Mouse (Mus musculus): Measurements from ENCODE around the gene H2-Q1. TPM values are rescaled to one million over a fixed set of nuclear protein-coding genes. Genes with fewer than 3 reads are reported as not detected.
"Not testable (repeated sequence)": the region's sequence is repeated elsewhere in the genome, so short reads cannot be mapped to it uniquely, and the experiment has no call there.

H2-Q1 gene
- polyA plus RNA-seq, 1 experiment from 2014 or later: 0.60 TPM

DNA sequence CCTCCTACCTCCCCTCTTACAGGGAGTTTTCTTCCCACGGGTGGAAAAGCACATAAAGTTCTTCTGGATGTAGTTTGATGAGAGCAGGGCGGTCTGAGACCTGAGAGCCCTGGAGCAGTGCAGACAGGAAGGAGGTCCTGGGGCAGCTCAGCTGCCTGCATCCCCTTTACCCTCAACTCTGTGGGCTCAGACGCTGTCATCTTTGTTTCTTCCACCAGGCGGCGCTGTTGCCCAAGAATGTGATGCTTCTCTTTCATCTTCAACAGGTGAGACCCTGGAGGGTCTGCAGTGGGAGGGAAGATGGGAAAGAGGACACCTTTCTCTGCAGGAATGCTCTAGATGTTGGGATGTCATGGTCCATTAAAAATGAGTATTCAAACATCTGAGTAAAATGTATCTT lies 24.4 kb upstream of the H2-Q1 start:
- not testable (repeated sequence) for H3K4me1 ChIP-seq (replicated peaks; ENCODE audit: control insufficient read depth, insufficient read depth, low read length); H3K4me2 ChIP-seq; H3K27ac ChIP-seq (ENCODE audit: low read depth, low read length); DNase-seq (ENCODE audit: low spot score); H3K9ac ChIP-seq (ENCODE audit: low read depth, low read length); H3K4me3 ChIP-seq (ENCODE audit: low read depth, low read length); H3K9me3 ChIP-seq (ENCODE audit: control insufficient read depth, low read length); H3K36me3 ChIP-seq (ENCODE audit: control insufficient read depth, insufficient read depth, low read length); H3K27me3 ChIP-seq (replicated peaks; ENCODE audit: control insufficient read depth, insufficient read depth, low read length); ATAC-seq (replicated peaks; ENCODE audit: low FRiP score)
- 2% methylated on average over 5 of the region's 5 CpGs for WGBS

GRCm38 (mm10) chr17:35300261-35300945 lies 19.8 kb upstream of the H2-Q1 start:
- not testable (repeated sequence) for H3K27me3 ChIP-seq (replicated peaks; ENCODE audit: control insufficient read depth, insufficient read depth, low read length); H3K4me3 ChIP-seq (ENCODE audit: low read depth, low read length); H3K4me2 ChIP-seq; H3K27ac ChIP-seq (ENCODE audit: low read depth, low read length); H3K4me1 ChIP-seq (replicated peaks; ENCODE audit: control insufficient read depth, insufficient read depth, low read length); H3K9me3 ChIP-seq (ENCODE audit: control insufficient read depth, low read length); DNase-seq (ENCODE audit: low spot score); H3K9ac ChIP-seq (ENCODE audit: low read depth, low read length); H3K36me3 ChIP-seq (ENCODE audit: control insufficient read depth, insufficient read depth, low read length); ATAC-seq (replicated peaks; ENCODE audit: low FRiP score)
- WGBS: 84% methylated on average over 7 of the region's 7 CpGs

DNA sequence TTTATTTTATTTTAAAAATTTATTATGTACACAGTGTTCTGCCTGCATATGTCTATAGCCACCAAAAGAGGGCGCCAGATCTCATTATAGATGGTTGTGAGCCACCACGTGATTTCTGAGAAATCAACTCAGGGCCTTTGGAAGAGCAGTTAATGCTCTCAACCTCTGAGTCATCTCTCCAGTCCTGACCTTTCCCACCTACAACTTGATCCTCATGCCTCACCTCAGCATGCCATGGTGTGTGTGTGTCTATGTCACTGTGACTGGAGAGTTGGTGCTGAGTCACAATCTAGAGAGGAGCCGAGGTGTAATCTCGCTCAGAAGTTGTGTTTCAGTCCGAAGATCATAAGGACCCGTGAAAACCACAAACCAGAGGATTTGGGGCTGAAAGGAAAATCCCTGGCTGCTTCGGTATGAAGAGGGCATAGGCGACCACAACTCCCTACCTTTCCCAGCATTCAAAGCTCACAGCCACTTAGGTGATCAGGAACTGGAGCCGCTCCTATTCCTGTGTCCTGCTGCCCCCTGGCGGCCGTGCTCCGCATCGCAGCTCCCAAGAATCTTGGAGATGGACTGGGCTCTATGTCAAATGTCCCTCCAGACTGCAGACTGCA lies 18.5 kb upstream of the H2-Q1 start:
- DNase-seq (ENCODE audit: low spot score) (peak; percentile 75), ATAC-seq (replicated peaks; ENCODE audit: low FRiP score) (no peak; the same call in 1 of the 2 replicates)
- no peaks in the 10 kb centered on the region for H3K9me3 ChIP-seq (ENCODE audit: control insufficient read depth, low read length)
- 0 out of 2 replicates have a peak, but pooled peaks cover 2% of the 10 kb centered on the region for H3K27me3 ChIP-seq (replicated peaks; ENCODE audit: control insufficient read depth, insufficient read depth, low read length)
- H3K4me2 ChIP-seq: peak overlapping the region; percentile 27
- no peaks in the 10 kb centered on the region for H3K4me1 ChIP-seq (replicated peaks; ENCODE audit: control insufficient read depth, insufficient read depth, low read length)
- no peak overlapping the region for H3K9ac ChIP-seq (ENCODE audit: low read depth, low read length)
- H3K27ac ChIP-seq (ENCODE audit: low read depth, low read length): no peak overlapping the region
- H3K36me3 ChIP-seq (ENCODE audit: control insufficient read depth, insufficient read depth, low read length): no peaks in the 10 kb centered on the region
- 24% methylated on average over 13 of the region's 13 CpGs for WGBS
- H3K4me3 ChIP-seq (ENCODE audit: low read depth, low read length): no peak overlapping the region

- no peak overlapping the region for H3K4me3 ChIP-seq (ENCODE audit: low read depth, low read length)
- no peak overlapping the region for H3K4me2 ChIP-seq
- no peak overlapping the region for H3K9ac ChIP-seq (ENCODE audit: low read depth, low read length)
- WGBS: 86% methylated on average over 2 of the region's 2 CpGs
- no peaks in the 10 kb centered on the region for H3K9me3 ChIP-seq (ENCODE audit: control insufficient read depth, low read length)
- DNase-seq (ENCODE audit: low spot score) (no peak), ATAC-seq (replicated peaks; ENCODE audit: low FRiP score) (no peak)
- no peaks in the 10 kb centered on the region for H3K36me3 ChIP-seq (ENCODE audit: control insufficient read depth, insufficient read depth, low read length)
- H3K27me3 ChIP-seq (replicated peaks; ENCODE audit: control insufficient read depth, insufficient read depth, low read length): 0 out of 2 replicates have a peak, but pooled peaks cover 4% of the 10 kb centered on the region
- H3K4me1 ChIP-seq (replicated peaks; ENCODE audit: control insufficient read depth, insufficient read depth, low read length): no peaks in the 10 kb centered on the region
- no peak overlapping the region for H3K27ac ChIP-seq (ENCODE audit: low read depth, low read length)
Observed at GRCm38 (mm10) chr17:35303271-35303670, 16.9 kb upstream of the H2-Q1 start.

DNA sequence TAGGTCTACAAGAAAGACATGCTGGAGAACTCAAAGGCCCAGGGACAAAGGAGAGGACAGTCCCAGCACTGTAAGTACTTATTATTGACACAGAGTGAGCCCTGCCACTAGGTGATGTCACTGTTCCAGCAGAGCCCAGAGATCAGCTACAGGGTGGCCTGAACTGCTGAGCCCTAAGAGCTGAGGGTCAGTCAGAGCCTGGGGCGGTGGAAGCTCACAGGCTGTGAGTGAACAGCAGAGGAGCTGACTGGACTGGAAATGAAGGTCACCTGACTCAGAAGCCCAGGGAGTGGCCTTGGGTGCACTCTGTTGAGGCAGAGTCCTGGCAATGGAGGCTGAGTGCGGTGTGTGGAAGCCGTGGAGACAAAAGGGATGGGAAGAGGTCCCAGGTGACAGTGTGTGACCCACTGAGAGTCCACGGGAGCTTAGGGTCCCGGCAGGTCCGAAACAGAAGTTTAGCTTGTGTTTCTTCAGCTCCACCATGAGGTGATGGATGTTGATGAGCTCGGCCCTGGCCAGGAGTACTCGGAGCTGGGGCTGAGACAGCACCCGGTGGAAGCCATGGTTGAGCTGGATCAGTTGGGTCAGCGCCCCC lies 16.4 kb upstream of the H2-Q1 start:
- ATAC-seq (replicated peaks; ENCODE audit: low FRiP score): peak; percentile 31; the same call in 1 of the 2 replicates
- H3K4me1 ChIP-seq (replicated peaks; ENCODE audit: control insufficient read depth, insufficient read depth, low read length): no peaks in the 10 kb centered on the region
- no peak for DNase-seq (ENCODE audit: low spot score)
- H3K4me3 ChIP-seq (ENCODE audit: low read depth, low read length): no peak overlapping the region
- H3K4me2 ChIP-seq: no peak overlapping the region
- no peak overlapping the region for H3K9ac ChIP-seq (ENCODE audit: low read depth, low read length)
- no peaks in the 10 kb centered on the region for H3K36me3 ChIP-seq (ENCODE audit: control insufficient read depth, insufficient read depth, low read length)
- H3K27me3 ChIP-seq (replicated peaks; ENCODE audit: control insufficient read depth, insufficient read depth, low read length): 0 out of 2 replicates have a peak, but pooled peaks cover 4% of the 10 kb centered on the region
- 80% methylated on average over 10 of the region's 10 CpGs for WGBS
- H3K9me3 ChIP-seq (ENCODE audit: control insufficient read depth, low read length): no peaks in the 10 kb centered on the region
- H3K27ac ChIP-seq (ENCODE audit: low read depth, low read length): no peak overlapping the region

GRCm38 (mm10) chr17:35304478-35304877 lies 15.7 kb upstream of the H2-Q1 start:
- Histone ChIP-seq H3K27me3 (replicated peaks; ENCODE audit: control insufficient read depth, insufficient read depth, low read length) (0 out of 2 replicates have a peak, but pooled peaks cover 4% of the 10 kb centered on the region), H3K36me3 (ENCODE audit: control insufficient read depth, insufficient read depth, low read length) (no peaks in the 10 kb centered on the region), H3K9me3 (ENCODE audit: control insufficient read depth, low read length) (no peaks in the 10 kb centered on the region), H3K27ac (ENCODE audit: low read depth, low read length) (no peak overlapping the region), H3K9ac (ENCODE audit: low read depth, low read length) (no peak overlapping the region), H3K4me3 (ENCODE audit: low read depth, low read length) (no peak overlapping the region), H3K4me2 (no peak overlapping the region), H3K4me1 (replicated peaks; ENCODE audit: control insufficient read depth, insufficient read depth, low read length) (no peaks in the 10 kb centered on the region)
- no peak for DNase-seq (ENCODE audit: low spot score)
- 63% methylated on average over 6 of the region's 6 CpGs for WGBS
- no peak for ATAC-seq (replicated peaks; ENCODE audit: low FRiP score)

DNA sequence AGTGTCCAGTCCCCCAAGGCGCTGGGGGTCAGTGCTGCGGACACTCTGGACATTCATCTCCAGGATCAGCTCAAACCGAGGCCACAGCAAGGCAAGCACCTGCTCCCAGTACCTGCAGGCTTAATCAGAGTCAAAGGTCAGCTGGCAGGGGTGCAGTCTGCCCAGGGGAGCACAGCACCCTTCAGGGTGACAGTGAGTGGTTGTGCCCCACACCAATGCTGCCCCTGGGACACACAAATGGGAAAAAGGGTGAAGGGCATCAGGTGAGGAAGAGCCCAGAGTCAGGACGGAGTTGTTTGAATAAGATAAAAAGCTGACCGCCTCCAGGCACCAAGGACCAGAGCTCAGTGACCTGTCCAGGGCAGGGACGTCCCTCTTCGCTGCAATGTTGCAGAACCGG lies 15.3 kb upstream of the H2-Q1 start:
- 69% methylated on average over 8 of the region's 8 CpGs for WGBS
- not testable (repeated sequence) for H3K9ac ChIP-seq (ENCODE audit: low read depth, low read length)

GRCm38 (mm10) chr17:35318671-35319070 lies 1.5 kb upstream of the H2-Q1 start:
- no peak overlapping the region for H3K4me2 ChIP-seq
- no peak overlapping the region for H3K27ac ChIP-seq (ENCODE audit: low read depth, low read length)
- peaks cover 21% of the 10 kb centered on the region for H3K27me3 ChIP-seq (replicated peaks; ENCODE audit: control insufficient read depth, insufficient read depth, low read length)
- H3K4me3 ChIP-seq (ENCODE audit: low read depth, low read length): no peak overlapping the region
- no peaks in the 10 kb centered on the region; the same call in 1 of the 2 replicates for H3K4me1 ChIP-seq (replicated peaks; ENCODE audit: control insufficient read depth, insufficient read depth, low read length)
- H3K9me3 ChIP-seq (ENCODE audit: control insufficient read depth, low read length): no peaks in the 10 kb centered on the region
- H3K36me3 ChIP-seq (ENCODE audit: control insufficient read depth, insufficient read depth, low read length): no peaks in the 10 kb centered on the region
- DNase-seq (ENCODE audit: low spot score) (no peak), ATAC-seq (replicated peaks; ENCODE audit: low FRiP score) (no peak)
- no peak overlapping the region for H3K9ac ChIP-seq (ENCODE audit: low read depth, low read length)

More for the DNA sequence above, 15.3 kb upstream of the H2-Q1 start:
- H3K4me3 ChIP-seq (ENCODE audit: low read depth, low read length); DNase-seq (ENCODE audit: low spot score); H3K9me3 ChIP-seq (ENCODE audit: control insufficient read depth, low read length); H3K36me3 ChIP-seq (ENCODE audit: control insufficient read depth, insufficient read depth, low read length); H3K4me2 ChIP-seq; H3K27ac ChIP-seq (ENCODE audit: low read depth, low read length); H3K27me3 ChIP-seq (replicated peaks; ENCODE audit: control insufficient read depth, insufficient read depth, low read length); H3K4me1 ChIP-seq (replicated peaks; ENCODE audit: control insufficient read depth, insufficient read depth, low read length); ATAC-seq (replicated peaks; ENCODE audit: low FRiP score): not testable (repeated sequence)
